Mouse (Mus musculus) liver, adult 2 months (tissue): ENCODE measurements at regions not wholly inside any gene's neighbourhood (a gene's known extent, or its start where the extent isn't known, plus 50 kb on each side); places are given as distances from the start of the nearest gene placed in this dataset.

Experiments
- DNase-seq: peaks from one replicate; pipeline ENCODE4 v3.0.0-alpha.2; 2011; ENCODE audit warnings: low read depth, low spot score; ENCODE audit errors: extremely low read depth
- H3K27ac ChIP-seq: fragments of 200-500 bp; replicated peaks from 2 replicates; pipeline ENCODE4 v1.5.1; 2012; ENCODE audit warnings: low read depth, mild to moderate bottlenecking, control low read depth, inconsistent platforms, low read length; ENCODE audit not compliant: insufficient read depth
- H3K27me3 ChIP-seq: fragments of 200-500 bp; 2 replicates; pipeline ENCODE4 v1.6.1; 2012; ENCODE audit warnings: mild to moderate bottlenecking, moderate library complexity, low read length, inconsistent platforms; ENCODE audit not compliant: control insufficient read depth, insufficient read depth
- H3K36me3 ChIP-seq: fragments of 200-500 bp; 2 replicates; pipeline ENCODE4 v1.6.1; 2012; ENCODE audit warnings: low read length, inconsistent platforms; ENCODE audit not compliant: control insufficient read depth, insufficient read depth
- H3K4me1 ChIP-seq: fragments of 200-500 bp; 2 replicates; pipeline ENCODE4 v1.6.1; 2011; ENCODE audit warnings: low read length; ENCODE audit not compliant: control insufficient read depth, insufficient read depth
- H3K4me3 ChIP-seq: fragments of 200-500 bp; 2 replicates; pipeline ENCODE4 v1.5.1; 2011; ENCODE audit warnings: low read depth, mild to moderate bottlenecking, control low read depth, low read length, moderate library complexity; ENCODE audit not compliant: insufficient read depth
- H3K79me2 ChIP-seq: fragments of 200-500 bp; 2 replicates; pipeline ENCODE4 v1.6.1; 2012; ENCODE audit warnings: inconsistent platforms, mild to moderate bottlenecking, low read length, moderate library complexity; ENCODE audit not compliant: control insufficient read depth, insufficient read depth
- H3K9ac ChIP-seq: fragments of 200-500 bp; 2 replicates; pipeline ENCODE4 v1.6.1; 2012; ENCODE audit warnings: low read depth, mild to moderate bottlenecking, control low read depth, inconsistent platforms, low read length
- CTCF ChIP-seq: fragments of 200-500 bp; IDR thresholded peaks from 2 replicates; pipeline ENCODE4 v1.5.1; 2011; ENCODE audit warnings: low read depth, low read length, control low read depth
- POLR2A ChIP-seq: fragments of 200-500 bp; IDR thresholded peaks from 2 replicates; pipeline ENCODE4 v1.6.1; 2011; ENCODE audit warnings: low read length, control low read depth; ENCODE audit not compliant: insufficient read depth; ENCODE audit errors: extremely low read depth
- WGBS: fragments of 180-500 bp; shearing (Covaris S2); methylation state at CpG from one replicate; pipeline ENCODE4 v1.1.7; 2018; 5-methylcytosine and 5-hydroxymethylcytosine counted together

GRCm38 (mm10) chr2:169311821-169312220, 275.7 kb downstream of the Gm11011 start:
- no peak overlapping the region for H3K4me3 ChIP-seq
- 60% methylated on average over 12 of the region's 12 CpGs for WGBS
- H3K9ac ChIP-seq, result no peak overlapping the region
- no peak overlapping the region for H3K27ac ChIP-seq
- DNase-seq, result no peak
- no peaks in the 10 kb centered on the region for H3K36me3 ChIP-seq
- TF ChIP-seq POLR2A (no peak), CTCF (no peak)
- no peaks in the 10 kb centered on the region for H3K27me3 ChIP-seq
- no peaks in the 10 kb centered on the region for H3K4me1 ChIP-seq
- no peaks in the 10 kb centered on the region for H3K79me2 ChIP-seq

GRCm38 (mm10) chr2:169311356-169311755, 276.2 kb downstream of the Gm11011 start:
- no peaks in the 10 kb centered on the region for H3K4me1 ChIP-seq
- no peak overlapping the region for H3K4me3 ChIP-seq
- H3K79me2 ChIP-seq, result no peaks in the 10 kb centered on the region
- WGBS, result 52% methylated on average over 4 of the region's 4 CpGs
- DNase-seq, result no peak
- H3K27ac ChIP-seq, result no peak overlapping the region
- H3K36me3 ChIP-seq, result no peaks in the 10 kb centered on the region
- H3K9ac ChIP-seq, result no peak overlapping the region
- no peaks in the 10 kb centered on the region for H3K27me3 ChIP-seq
- no peak for TF ChIP-seq CTCF
- no peak for TF ChIP-seq POLR2A

- Histone ChIP-seq H3K4me1 (no peaks in the 10 kb centered on the region), H3K36me3 (no peaks in the 10 kb centered on the region), H3K27ac (no peak overlapping the region), H3K9ac (no peak overlapping the region), H3K79me2 (no peaks in the 10 kb centered on the region), H3K27me3 (no peaks in the 10 kb centered on the region), H3K4me3 (no peak overlapping the region)
- TF ChIP-seq CTCF, result no peak
- no peak for TF ChIP-seq POLR2A
- 91% methylated on average over 3 of the region's 3 CpGs for WGBS
- DNase-seq, result no peak
Measured at GRCm38 (mm10) chr2:169304360-169304759, 283.2 kb downstream of the Gm11011 start.

GRCm38 (mm10) chr2:169300966-169301365, 286.6 kb downstream of the Gm11011 start:
- H3K27ac ChIP-seq, result no peak overlapping the region
- no peaks in the 10 kb centered on the region for H3K4me1 ChIP-seq
- no peak for DNase-seq
- WGBS, result 90% methylated on average over 4 of the region's 4 CpGs
- H3K9ac ChIP-seq, result no peak overlapping the region
- no peak overlapping the region for H3K4me3 ChIP-seq
- no peaks in the 10 kb centered on the region for H3K27me3 ChIP-seq
- no peaks in the 10 kb centered on the region for H3K79me2 ChIP-seq
- no peak for TF ChIP-seq POLR2A
- TF ChIP-seq CTCF, result no peak
- no peaks in the 10 kb centered on the region for H3K36me3 ChIP-seq

- Histone ChIP-seq H3K9ac (no peak overlapping the region), H3K4me1 (no peaks in the 10 kb centered on the region), H3K79me2 (no peaks in the 10 kb centered on the region), H3K4me3 (no peak overlapping the region), H3K27me3 (no peaks in the 10 kb centered on the region), H3K36me3 (no peaks in the 10 kb centered on the region), H3K27ac (no peak overlapping the region)
- 98% methylated on average over 8 of the region's 8 CpGs for WGBS
- no peak for TF ChIP-seq POLR2A
- TF ChIP-seq CTCF, result no peak
- no peak for DNase-seq
Measured at GRCm38 (mm10) chr2:169300411-169300810, 287.1 kb downstream of the Gm11011 start.

GRCm38 (mm10) chr2:169297841-169298627, 289.5 kb downstream of the Gm11011 start:
- H3K4me3 ChIP-seq, result no peak overlapping the region
- no peaks in the 10 kb centered on the region for H3K4me1 ChIP-seq
- TF ChIP-seq CTCF (no peak), POLR2A (no peak)
- no peak for DNase-seq
- H3K27me3 ChIP-seq, result no peaks in the 10 kb centered on the region; the same call in 1 of the 2 replicates
- H3K9ac ChIP-seq, result no peak overlapping the region
- no peak overlapping the region for H3K27ac ChIP-seq
- H3K36me3 ChIP-seq, result no peaks in the 10 kb centered on the region
- H3K79me2 ChIP-seq, result no peaks in the 10 kb centered on the region
- WGBS, result 43% methylated on average over 21 of the region's 21 CpGs
